Mouse (Mus musculus) forebrain, postnatal 0 days (tissue): ENCODE data around the gene Lipe. TPM values are rescaled to one million over a fixed set of nuclear protein-coding genes. Genes with fewer than 3 reads are reported as not detected.

Experiments used
- ATAC-seq: fragments of 200-750 bp; cut with Nextera tagmentation; 2 replicates; pipeline ENCODE4 v1.8.0; 2017; ENCODE audit warnings: mild to moderate bottlenecking, moderate library complexity
- DNase-seq: peaks from one replicate; pipeline ENCODE4 v3.0.0-alpha.2; 2015
- H3K27ac ChIP-seq: fragments of 300-500 bp; sonication (generic); 2 replicates; pipeline ENCODE4 v1.5.1; 2014; ENCODE audit warnings: low read depth, mild to moderate bottlenecking, antibody characterized with exemption, low read length, moderate library complexity, mixed read lengths
- H3K27me3 ChIP-seq: fragments of 300-500 bp; sonication (generic); 2 replicates; pipeline ENCODE4 v1.6.1; 2014; ENCODE audit warnings: mild to moderate bottlenecking, low read length, mixed read lengths; ENCODE audit not compliant: insufficient read depth
- H3K36me3 ChIP-seq: fragments of 300-500 bp; sonication (generic); 2 replicates; pipeline ENCODE4 v1.6.1; 2014; ENCODE audit warnings: mild to moderate bottlenecking, moderate library complexity; ENCODE audit not compliant: insufficient read depth
- H3K4me1 ChIP-seq: fragments of 300-500 bp; sonication (generic); 2 replicates; pipeline ENCODE4 v1.6.1; 2014; ENCODE audit warnings: antibody characterized with exemption; ENCODE audit not compliant: insufficient read depth
- H3K4me2 ChIP-seq: fragments of 300-500 bp; sonication (generic); 2 replicates; pipeline ENCODE4 v1.6.1; 2014; ENCODE audit warnings: low read depth, mild to moderate bottlenecking, moderate library complexity
- H3K4me3 ChIP-seq: fragments of 300-500 bp; sonication (generic); 2 replicates; pipeline ENCODE4 v1.5.1; 2014; ENCODE audit warnings: low read depth, low read length, mixed read lengths
- H3K9ac ChIP-seq: fragments of 300-500 bp; sonication (generic); 2 replicates; pipeline ENCODE4 v1.6.1; 2014; ENCODE audit warnings: mild to moderate bottlenecking
- H3K9me3 ChIP-seq: fragments of 300-500 bp; sonication (generic); 2 replicates; pipeline ENCODE4 v1.6.1; 2016; ENCODE audit warnings: low read length
- CTCF ChIP-seq: sonication (generic); IDR thresholded peaks from 2 replicates; pipeline ENCODE4 v1.5.1; 2016; ENCODE audit warnings: antibody characterized with exemption, control low read depth, low read depth
- whole genome bisulfite sequencing: fragments of 180-500 bp; shearing (Covaris S2); extraction: QIAGEN DNeasy Blood & Tissue Kit; methylation state at CpG from one replicate; pipeline ENCODE4 v1.1.7; 2014; 5-methylcytosine and 5-hydroxymethylcytosine counted together
- polyA plus RNA-seq: library from polyadenylated mRNA; unstranded; fragments of >200 nt; fragmentation: Nextera tagmentation; extraction: Ambion mirVana; gene quantifications from 2 replicates; pipeline ENCODE4 v1.2.1, GENCODE M21; 2015
- total RNA-seq: library from RNA; depleted of rRNA; stranded (reverse); fragments of >200 nt; gene quantifications from 2 replicates; pipeline ENCODE4 v1.2.3, GENCODE M21; 2014

Lipe gene
- total and polyA plus RNA-seq, 2 experiments from 2014 or later, result 8.0 to 14.8 TPM

DNA sequence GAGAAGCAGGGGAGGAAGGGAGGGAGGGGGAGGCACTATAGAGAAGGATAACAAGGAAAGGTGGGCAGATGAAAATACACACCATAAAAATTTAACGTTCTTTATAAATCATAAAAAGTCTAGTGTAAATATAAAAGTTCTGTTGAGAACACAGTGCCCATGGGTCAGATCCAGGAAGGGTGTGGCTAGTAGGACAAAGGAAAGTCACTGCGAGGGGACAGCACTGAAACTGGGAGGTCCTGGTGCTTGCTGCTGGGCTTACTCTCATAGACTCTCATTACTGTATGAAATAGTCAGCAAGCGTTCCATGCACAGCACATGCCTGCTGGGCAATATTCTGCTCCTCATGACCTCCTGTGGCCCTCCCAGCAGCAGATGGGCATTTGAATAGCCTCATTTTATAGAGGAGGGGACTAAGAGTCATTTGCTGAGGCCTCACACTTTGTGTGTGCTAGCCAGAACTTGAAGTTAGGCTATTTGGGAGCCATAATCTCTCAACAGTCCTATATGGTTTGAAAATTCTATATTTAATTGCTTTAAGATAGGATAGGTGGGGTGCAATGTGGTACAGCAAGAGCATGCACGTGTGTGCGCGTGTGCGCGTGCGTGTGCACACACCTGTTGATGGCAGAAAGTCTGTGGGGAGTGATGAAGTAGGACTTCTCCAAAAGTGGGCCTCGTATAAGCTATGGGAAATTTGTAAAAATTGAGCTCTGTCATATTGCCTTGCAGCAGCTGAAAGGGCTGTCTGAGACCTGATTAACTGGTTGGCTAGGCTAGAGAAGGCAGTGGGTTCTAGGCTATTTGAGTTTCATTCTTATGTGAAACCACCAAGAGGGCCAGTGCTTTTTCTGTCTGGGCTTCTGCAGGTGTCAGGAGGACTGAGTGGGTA lies 36.4 kb upstream of the Lipe start:
- TF ChIP-seq CTCF, result no peak
- H3K9ac ChIP-seq, result no peak overlapping the region
- no peak overlapping the region for H3K4me2 ChIP-seq
- no peaks in the 10 kb centered on the region for H3K9me3 ChIP-seq
- H3K4me1 ChIP-seq, result no peaks in the 10 kb centered on the region
- no peak for ATAC-seq
- no peak overlapping the region for H3K27ac ChIP-seq
- DNase-seq, result no peak
- H3K27me3 ChIP-seq, result no peaks in the 10 kb centered on the region
- no peak overlapping the region for H3K4me3 ChIP-seq
- WGBS, result 88% methylated on average over 10 of the region's 10 CpGs
- H3K36me3 ChIP-seq, result no peaks in the 10 kb centered on the region

- no peak for ATAC-seq
- WGBS, result 87% methylated on average over 9 of the region's 9 CpGs
- DNase-seq, result no peak
- Histone ChIP-seq H3K27me3 (no peaks in the 10 kb centered on the region), H3K9ac (no peak overlapping the region), H3K4me3 (no peak overlapping the region), H3K4me1 (no peaks in the 10 kb centered on the region), H3K4me2 (no peak overlapping the region), H3K27ac (no peak overlapping the region), H3K36me3 (no peaks in the 10 kb centered on the region), H3K9me3 (no peaks in the 10 kb centered on the region)
- no peak for TF ChIP-seq CTCF
These were observed 35.5 kb upstream of the Lipe start for GRCm38 (mm10) chr7:25433781-25434560.

DNA sequence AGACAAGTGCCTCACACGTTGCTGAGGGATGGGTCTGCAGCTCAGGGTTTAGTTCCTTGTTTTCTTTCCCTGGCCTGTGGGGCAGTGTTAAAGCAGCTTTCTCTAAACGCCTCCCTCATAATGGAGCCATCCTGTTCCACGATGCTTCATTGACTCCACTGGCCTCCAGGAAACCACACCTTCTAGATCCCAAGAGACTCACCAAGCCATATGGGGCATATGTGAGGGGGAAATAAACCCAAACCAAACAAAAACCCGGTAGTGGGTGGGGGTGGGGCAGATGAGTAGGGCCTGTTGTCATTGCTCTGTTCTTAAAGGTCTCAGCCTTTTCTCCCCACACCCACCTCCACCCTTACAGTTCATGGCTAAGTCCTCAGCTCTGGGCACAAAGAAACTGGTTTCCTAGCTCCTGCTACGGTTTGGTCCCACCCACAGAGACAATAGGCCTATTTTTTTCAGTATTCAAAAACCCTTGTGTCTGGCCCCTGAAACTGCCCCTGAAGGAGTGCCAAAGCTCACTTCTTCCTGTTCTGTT lies 34.6 kb upstream of the Lipe start:
- ATAC-seq, result no peak
- H3K4me2 ChIP-seq, result no peak overlapping the region
- whole genome bisulfite sequencing, result 10% methylated on average over 5 of the region's 5 CpGs
- H3K4me1 ChIP-seq, result no peaks in the 10 kb centered on the region
- H3K4me3 ChIP-seq, result no peak overlapping the region
- no peak for TF ChIP-seq CTCF
- H3K9ac ChIP-seq, result no peak overlapping the region
- no peak overlapping the region for H3K27ac ChIP-seq
- no peaks in the 10 kb centered on the region for H3K27me3 ChIP-seq
- no peaks in the 10 kb centered on the region for H3K36me3 ChIP-seq
- DNase-seq, result no peak
- H3K9me3 ChIP-seq, result no peaks in the 10 kb centered on the region

- no peak for TF ChIP-seq CTCF
- Histone ChIP-seq H3K4me3 (no peak overlapping the region), H3K9ac (no peak overlapping the region), H3K9me3 (no peaks in the 10 kb centered on the region), H3K4me1 (no peaks in the 10 kb centered on the region), H3K27me3 (no peaks in the 10 kb centered on the region), H3K27ac (no peak overlapping the region), H3K36me3 (no peaks in the 10 kb centered on the region), H3K4me2 (no peak overlapping the region)
- 89% methylated on average over 6 of the region's 6 CpGs for WGBS
- no peak for DNase-seq
- ATAC-seq, result no peak
These were observed 33.9 kb upstream of the Lipe start for GRCm38 (mm10) chr7:25432381-25432780.

DNA sequence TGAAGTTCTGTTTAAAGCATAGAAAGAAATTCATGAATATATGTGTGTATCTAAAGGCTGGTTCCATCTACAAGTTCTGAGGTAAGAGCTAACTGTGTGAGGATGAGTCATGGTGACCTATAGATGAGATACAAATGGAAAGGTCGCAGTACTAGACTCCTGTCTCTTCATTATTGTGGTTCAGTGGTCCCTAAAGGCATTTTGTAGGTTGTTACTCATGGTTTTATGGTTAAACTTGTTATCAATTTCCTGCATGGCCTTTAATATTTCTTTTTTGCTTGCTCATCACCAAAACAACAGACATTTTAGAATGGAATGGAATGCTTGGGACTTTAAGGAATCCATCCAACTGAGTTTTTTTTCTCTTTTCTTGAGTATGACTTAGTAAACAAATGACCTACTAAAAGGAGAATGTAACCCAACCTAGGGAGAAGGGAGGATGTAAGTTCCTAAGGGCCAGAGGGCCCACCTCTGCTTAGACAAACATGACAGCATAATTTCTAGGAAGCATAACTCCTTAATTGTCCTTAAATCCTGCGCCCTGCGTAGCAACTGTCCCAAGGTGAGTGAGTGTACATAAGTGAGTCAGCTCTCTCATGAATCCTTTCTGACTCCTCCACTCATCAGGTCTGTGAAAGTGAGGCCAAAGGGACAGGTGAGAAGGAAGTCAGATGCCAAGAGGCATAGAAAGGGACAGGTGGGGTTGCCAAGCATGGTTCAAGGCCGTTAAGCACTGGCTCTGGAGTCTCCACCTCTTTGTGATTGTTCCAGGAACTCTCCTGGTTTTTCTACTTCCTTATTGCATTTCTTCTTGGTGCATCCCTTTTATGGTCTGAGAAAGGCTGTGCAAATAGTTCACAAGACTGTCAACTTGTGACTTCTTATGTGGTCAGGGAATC lies 31.6 kb upstream of the Lipe start:
- DNase-seq (no peak), ATAC-seq (no peak)
- Histone ChIP-seq H3K36me3 (no peaks in the 10 kb centered on the region), H3K9ac (no peak overlapping the region), H3K4me2 (no peak overlapping the region), H3K9me3 (no peaks in the 10 kb centered on the region), H3K27me3 (no peaks in the 10 kb centered on the region), H3K4me1 (no peaks in the 10 kb centered on the region), H3K4me3 (no peak overlapping the region), H3K27ac (no peak overlapping the region)
- WGBS, result 83% methylated on average over 4 of the region's 4 CpGs
- no peak for TF ChIP-seq CTCF

GRCm38 (mm10) chr7:25428321-25428720 lies 29.8 kb upstream of the Lipe start:
- no peak overlapping the region for H3K9ac ChIP-seq
- DNase-seq (no peak), ATAC-seq (no peak)
- H3K27ac ChIP-seq, result no peak overlapping the region
- no peaks in the 10 kb centered on the region for H3K4me1 ChIP-seq
- H3K9me3 ChIP-seq, result no peaks in the 10 kb centered on the region
- H3K4me2 ChIP-seq, result no peak overlapping the region
- 87% methylated on average over 3 of the region's 3 CpGs for WGBS
- no peaks in the 10 kb centered on the region for H3K36me3 ChIP-seq
- no peaks in the 10 kb centered on the region for H3K27me3 ChIP-seq
- TF ChIP-seq CTCF, result no peak
- no peak overlapping the region for H3K4me3 ChIP-seq
